Mouse (Mus musculus) bone marrow macrophage, adult 2 months (primary cell): ENCODE measurements at regions not wholly inside any gene's neighbourhood (a gene's known extent, or its start where the extent isn't known, plus 50 kb on each side); places are given as distances from the start of the nearest gene placed in this dataset.

Source experiments
- CTCF ChIP-seq: IDR thresholded peaks from 2 replicates; pipeline ENCODE4 v1.5.1; 2012; ENCODE audit warnings: low read depth, mild to moderate bottlenecking, low read length, moderate library complexity
- POLR2A ChIP-seq: IDR thresholded peaks from 2 replicates; pipeline ENCODE4 v1.6.1; 2012; ENCODE audit warnings: mild to moderate bottlenecking, low read depth, low read length, borderline replicate concordance

DNA sequence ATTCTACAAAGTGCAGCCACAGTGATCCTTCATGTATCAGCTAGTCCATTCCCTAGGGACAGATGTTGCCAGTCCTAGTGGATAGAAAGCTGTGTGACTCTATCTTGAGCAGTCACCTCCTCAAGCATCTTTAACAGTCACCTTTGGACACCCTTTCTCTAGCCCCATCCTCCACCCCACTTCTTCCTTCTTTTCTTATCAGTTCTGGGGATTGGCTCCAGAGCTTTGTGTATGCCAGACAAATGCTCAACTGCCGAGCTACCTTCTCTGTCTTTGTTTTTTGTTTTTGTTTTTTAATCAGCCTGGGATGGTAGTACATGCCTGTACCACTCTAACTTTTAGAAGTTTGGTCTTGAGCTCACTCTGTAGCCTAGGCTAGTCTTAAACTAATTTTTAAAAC, 96.7 kb downstream of the Cd24a start:
- TF ChIP-seq POLR2A (no peak), CTCF (no peak)
